Mouse (Mus musculus) forebrain, embryonic 11.5 days (tissue): Measurements from ENCODE around the gene Kdm4b. TPM values are rescaled to one million over a fixed set of nuclear protein-coding genes. Genes with fewer than 3 reads are reported as not detected.

Experiments
- ATAC-seq: fragments of 200-750 bp; cut with Nextera tagmentation; replicated peaks from 2 replicates; pipeline ENCODE4 v1.8.0; 2017; ENCODE audit warnings: moderate TSS enrichment; ENCODE audit not compliant: low FRiP score
- DNase-seq: peaks from one replicate; pipeline ENCODE4 v3.0.0-alpha.2; 2017; ENCODE audit warnings: low spot score
- H3K27ac ChIP-seq: fragments of 300-500 bp; sonication (generic); 2 replicates; pipeline ENCODE4 v1.5.1; 2014; ENCODE audit warnings: low read depth, low read length
- H3K27me3 ChIP-seq: fragments of 300-500 bp; sonication (generic); 2 replicates; pipeline ENCODE4 v1.6.1; 2014; ENCODE audit warnings: mild to moderate bottlenecking, low read length, mixed read lengths; ENCODE audit not compliant: control insufficient read depth, insufficient read depth
- H3K36me3 ChIP-seq: fragments of 300-500 bp; sonication (generic); 2 replicates; pipeline ENCODE4 v1.6.1; 2014; ENCODE audit warnings: mild to moderate bottlenecking, low read length, moderate library complexity, mixed read lengths; ENCODE audit not compliant: control insufficient read depth, insufficient read depth
- H3K4me1 ChIP-seq: fragments of 300-500 bp; sonication (generic); replicated peaks from 2 replicates; pipeline ENCODE4 v1.6.1; 2014; ENCODE audit warnings: low read length, mixed read lengths; ENCODE audit not compliant: control insufficient read depth, insufficient read depth
- H3K4me2 ChIP-seq: fragments of 300-500 bp; sonication (generic); 2 replicates; pipeline ENCODE4 v1.6.1; 2014; ENCODE audit warnings: low read depth, mild to moderate bottlenecking, low read length, moderate library complexity, mixed read lengths; ENCODE audit not compliant: severe bottlenecking
- H3K4me3 ChIP-seq: fragments of 300-500 bp; sonication (generic); 2 replicates; pipeline ENCODE4 v1.5.1; 2014; ENCODE audit warnings: low read depth, low read length
- H3K9ac ChIP-seq: fragments of 300-500 bp; sonication (generic); 2 replicates; pipeline ENCODE4 v1.6.1; 2014; ENCODE audit warnings: low read length
- H3K9me3 ChIP-seq: fragments of 300-500 bp; sonication (generic); 2 replicates; pipeline ENCODE4 v1.6.1; 2016; ENCODE audit warnings: low read length, mixed read lengths; ENCODE audit not compliant: control insufficient read depth
- WGBS: fragments of 180-500 bp; shearing (Covaris S2); extraction: QIAGEN DNeasy Blood & Tissue Kit; methylation state at CpG from one replicate; pipeline ENCODE4 v1.1.7; 2014; 5-methylcytosine and 5-hydroxymethylcytosine counted together
- polyA plus RNA-seq: library from polyadenylated mRNA; unstranded; fragments of >200 nt; fragmentation: Nextera tagmentation; extraction: Ambion mirVana; gene quantifications from 2 replicates; pipeline ENCODE4 v1.2.1, GENCODE M21; 2014

Kdm4b gene
- 52.1 TPM in 2 replicates for polyA plus RNA-seq

GRCm38 (mm10) chr17:56325450-56326152, at the start of gene Kdm4b:
TSS of gene Kdm4b (plus strand) at chr17:56326062.
- peaks cover 14% of the 10 kb centered on the region for H3K4me1 ChIP-seq
- peaks cover 4% of the 10 kb centered on the region for H3K36me3 ChIP-seq
- H3K9me3 ChIP-seq = no peaks in the 10 kb centered on the region
- peak; percentile 100 for DNase-seq
- peak; percentile 100 for ATAC-seq
- H3K4me2 ChIP-seq = peak within 1 kb of the TSS; percentile 80
- peak within 1 kb of the TSS; percentile 92 for H3K9ac ChIP-seq
- H3K27ac ChIP-seq = peak within 1 kb of the TSS; percentile 89
- H3K4me3 ChIP-seq = peak within 1 kb of the TSS; percentile 88
- WGBS = under 1% methylated on average over 55 of the region's 57 CpGs
- no peaks in the 10 kb centered on the region for H3K27me3 ChIP-seq

GRCm38 (mm10) chr17:56276643-56277566, 49.0 kb upstream of the Kdm4b start, which contains the start of gene Ticam1:
TSS of gene Ticam1 (minus strand) at chr17:56276786.
- peak; percentile 90 for ATAC-seq

GRCm38 (mm10) chr17:56277567-56277893, 48.3 kb upstream of the Kdm4b start:
- Histone ChIP-seq H3K9ac (no peak overlapping the region), H3K27ac (no peak overlapping the region; the same call in 1 of the 2 replicates), H3K4me2 (no peak overlapping the region), H3K9me3 (no peaks in the 10 kb centered on the region), H3K4me3 (no peak overlapping the region; the same call in 1 of the 2 replicates), H3K4me1 (peaks cover 2% of the 10 kb centered on the region; the same call in 1 of the 2 replicates), H3K27me3 (no peaks in the 10 kb centered on the region), H3K36me3 (no peaks in the 10 kb centered on the region; the same call in 1 of the 2 replicates)
- no peak for ATAC-seq
- WGBS = 58% methylated on average over 2 of the region's 2 CpGs
- no peak for DNase-seq

More at GRCm38 (mm10) chr17:56276643-56277566, 49.0 kb upstream of the Kdm4b start, which contains the start of gene Ticam1:
- Histone ChIP-seq H3K9ac (peak within 1 kb of the TSS; percentile 65), H3K4me3 (peak within 1 kb of the TSS; percentile 42), H3K9me3 (no peaks in the 10 kb centered on the region), H3K36me3 (no peaks in the 10 kb centered on the region; the same call in 1 of the 2 replicates), H3K27me3 (no peaks in the 10 kb centered on the region), H3K27ac (peak within 1 kb of the TSS; percentile 66), H3K4me1 (peaks cover 2% of the 10 kb centered on the region; the same call in 1 of the 2 replicates), H3K4me2 (peak within 1 kb of the TSS; percentile 71)
- peak; percentile 94 for DNase-seq
- 10% methylated on average over 17 of the region's 21 CpGs for WGBS

- Histone ChIP-seq H3K9ac (no peak overlapping the region), H3K36me3 (no peaks in the 10 kb centered on the region; the same call in 1 of the 2 replicates), H3K9me3 (no peaks in the 10 kb centered on the region), H3K27ac (no peak overlapping the region), H3K4me1 (peaks cover 2% of the 10 kb centered on the region; the same call in 1 of the 2 replicates), H3K4me3 (no peak overlapping the region), H3K4me2 (no peak overlapping the region), H3K27me3 (no peaks in the 10 kb centered on the region)
- ATAC-seq (no peak), DNase-seq (no peak)
- whole genome bisulfite sequencing = 94% methylated on average over 5 of the region's 5 CpGs
Observed at GRCm38 (mm10) chr17:56278340-56278739, 47.5 kb upstream of the Kdm4b start.

- H3K27ac ChIP-seq = no peak overlapping the region
- ATAC-seq (no peak), DNase-seq (no peak)
- no peak overlapping the region for H3K4me2 ChIP-seq
- peaks cover 2% of the 10 kb centered on the region; the same call in 1 of the 2 replicates for H3K4me1 ChIP-seq
- 91% methylated on average over 12 of the region's 12 CpGs for WGBS
- no peaks in the 10 kb centered on the region for H3K27me3 ChIP-seq
- H3K9ac ChIP-seq = no peak overlapping the region
- no peaks in the 10 kb centered on the region for H3K9me3 ChIP-seq
- H3K36me3 ChIP-seq = no peaks in the 10 kb centered on the region; the same call in 1 of the 2 replicates
- H3K4me3 ChIP-seq = no peak overlapping the region
Observed at GRCm38 (mm10) chr17:56279481-56280155, 46.2 kb upstream of the Kdm4b start.

- Histone ChIP-seq H3K4me1 (no peaks in the 10 kb centered on the region; the same call in 1 of the 2 replicates), H3K27ac (no peak overlapping the region), H3K9ac (no peak overlapping the region), H3K27me3 (no peaks in the 10 kb centered on the region), H3K4me2 (no peak overlapping the region), H3K4me3 (no peak overlapping the region), H3K9me3 (no peaks in the 10 kb centered on the region), H3K36me3 (no peaks in the 10 kb centered on the region; the same call in 1 of the 2 replicates)
- ATAC-seq (no peak), DNase-seq (no peak)
- 90% methylated on average over 12 of the region's 12 CpGs for WGBS
Observed at GRCm38 (mm10) chr17:56281193-56281592, 44.7 kb upstream of the Kdm4b start.

GRCm38 (mm10) chr17:56282802-56283201, 43.1 kb upstream of the Kdm4b start:
- no peak overlapping the region for H3K4me2 ChIP-seq
- 90% methylated on average over 4 of the region's 4 CpGs for WGBS
- 0 out of 2 replicates have a peak, but pooled peaks cover 1% of the 10 kb centered on the region for H3K4me1 ChIP-seq
- DNase-seq (no peak), ATAC-seq (no peak)
- no peaks in the 10 kb centered on the region for H3K9me3 ChIP-seq
- H3K4me3 ChIP-seq = no peak overlapping the region
- H3K9ac ChIP-seq = no peak overlapping the region
- no peak overlapping the region for H3K27ac ChIP-seq
- no peaks in the 10 kb centered on the region for H3K27me3 ChIP-seq
- H3K36me3 ChIP-seq = no peaks in the 10 kb centered on the region; the same call in 1 of the 2 replicates

GRCm38 (mm10) chr17:56283316-56283715, 42.5 kb upstream of the Kdm4b start:
- Histone ChIP-seq H3K9ac (no peak overlapping the region), H3K4me2 (no peak overlapping the region), H3K4me3 (no peak overlapping the region), H3K27ac (no peak overlapping the region), H3K27me3 (no peaks in the 10 kb centered on the region), H3K36me3 (no peaks in the 10 kb centered on the region; the same call in 1 of the 2 replicates), H3K4me1 (0 out of 2 replicates have a peak, but pooled peaks cover 3% of the 10 kb centered on the region), H3K9me3 (no peaks in the 10 kb centered on the region)
- WGBS = 96% methylated on average over 8 of the region's 8 CpGs
- ATAC-seq (no peak), DNase-seq (no peak)
